Comparison of ENCODE assay signal across 12 mouse cellular contexts in genomic region chr4:109576933-109577332, GRCm38 (mm10). TPM values are rescaled to one million over a fixed set of nuclear protein-coding genes. Genes with fewer than 3 reads are reported as not detected.
DNase-seq lines count a peak whose midpoint lies in the region; ATAC-seq and TF ChIP-seq lines count a peak whose summit lies in the region.
"Had no signal": no experiment of that assay in that cellular context is flagged by ENCODE, and none has a peak within 500 bp of the region (broad histone marks: within the 10 kb centered on the region; RNA-seq: fewer than 3 reads in every experiment).

No protein-coding gene starts in this region.

- ATAC-seq in heart, embryonic 12.5 days (ENCODE audit: insufficient number of reproducible peaks, low FRiP score), result no peak
- no peak for ATAC-seq in midbrain, postnatal 0 days (ENCODE audit: low FRiP score)
- ATAC-seq in midbrain, embryonic 13.5 days, result no peak
- ATAC-seq in common myeloid progenitor, adult 5-6 weeks (replicated peaks; ENCODE audit: low read depth, poor library complexity, severe bottlenecking), result 0 out of 2 replicates have a peak, but pooled peaks have one; percentile 42

- peaks cover 3% of the 10 kb centered on the region; the same call in 1 of the 2 replicates for H3K27me3 ChIP-seq in heart, embryonic 12.5 days (replicated peaks)
- H3K27me3 ChIP-seq in midbrain, postnatal 0 days (ENCODE audit: insufficient read depth, low read length), result no peaks in the 10 kb centered on the region
- no peaks in the 10 kb centered on the region for H3K27me3 ChIP-seq in midbrain, embryonic 13.5 days
- H3K27me3 ChIP-seq: liver, embryonic 13.5 days; neural tube, embryonic 13.5 days had no signal

- H3K4me3 ChIP-seq in heart, embryonic 12.5 days, result no peak overlapping the region
- no peak overlapping the region for H3K4me3 ChIP-seq in midbrain, postnatal 0 days (ENCODE audit: low read depth, low read length)
- H3K4me3 ChIP-seq in midbrain, embryonic 13.5 days (replicated peaks), result no peak overlapping the region
- H3K4me3 ChIP-seq: liver, embryonic 13.5 days; neural tube, embryonic 13.5 days had no signal

- 66% methylated on average over 5 of the region's 5 CpGs for WGBS in heart, embryonic 12.5 days
- 82% methylated on average over 5 of the region's 5 CpGs for WGBS in midbrain, postnatal 0 days
- 80% methylated on average over 5 of the region's 5 CpGs for WGBS in midbrain, embryonic 13.5 days

- H3K4me1 ChIP-seq in heart, embryonic 12.5 days (replicated peaks), result no peaks in the 10 kb centered on the region
- no peaks in the 10 kb centered on the region for H3K4me1 ChIP-seq in midbrain, postnatal 0 days (ENCODE audit: insufficient read depth, low read length)
- no peaks in the 10 kb centered on the region for H3K4me1 ChIP-seq in midbrain, embryonic 13.5 days (replicated peaks)
- H3K4me1 ChIP-seq: liver, embryonic 13.5 days; neural tube, embryonic 13.5 days had no signal

- intact Hi-C loops in heart, postnatal 10 days (cut with DNase I), result loop anchor here (2.0 to 5.0 kb wide), 3 partner anchors 128 to 445 kb away; no protein-coding TSS in a partner anchor

- no peak overlapping the region for H3K4me2 ChIP-seq in heart, embryonic 12.5 days
- H3K4me2 ChIP-seq in midbrain, postnatal 0 days (ENCODE audit: low read depth, low read length, poor library complexity, severe bottlenecking), result no peak overlapping the region
- no peak overlapping the region for H3K4me2 ChIP-seq in midbrain, embryonic 13.5 days (replicated peaks)
- H3K4me2 ChIP-seq: liver, embryonic 13.5 days; neural tube, embryonic 13.5 days had no signal

- H3K27ac ChIP-seq in heart, embryonic 12.5 days (ENCODE audit: poor library complexity, severe bottlenecking), result no peak overlapping the region
- H3K27ac ChIP-seq in midbrain, postnatal 0 days (ENCODE audit: low read depth, low read length), result no peak overlapping the region
- no peak overlapping the region for H3K27ac ChIP-seq in midbrain, embryonic 13.5 days
- H3K27ac ChIP-seq: liver, embryonic 13.5 days; neural tube, embryonic 13.5 days had no signal

- H3K9ac ChIP-seq in heart, embryonic 12.5 days, result no peak overlapping the region
- H3K9ac ChIP-seq in midbrain, postnatal 0 days (replicated peaks; ENCODE audit: low read length, poor library complexity, severe bottlenecking), result no peak overlapping the region
- H3K9ac ChIP-seq in midbrain, embryonic 13.5 days (replicated peaks), result no peak overlapping the region
- H3K9ac ChIP-seq: liver, embryonic 13.5 days; neural tube, embryonic 13.5 days had no signal

- H3K9me3 ChIP-seq in heart, embryonic 12.5 days (replicated peaks), result no peaks in the 10 kb centered on the region
- no peaks in the 10 kb centered on the region for H3K9me3 ChIP-seq in midbrain, postnatal 0 days (ENCODE audit: low read length)
- H3K9me3 ChIP-seq in midbrain, embryonic 13.5 days, result no peaks in the 10 kb centered on the region
- H3K9me3 ChIP-seq: liver, embryonic 13.5 days; neural tube, embryonic 13.5 days had no signal

- TF ChIP-seq CTCF in midbrain, postnatal 0 days (IDR thresholded peaks at IDR 0.05), result peak; percentile 56

- H3K36me3 ChIP-seq in heart, embryonic 12.5 days, result no peaks in the 10 kb centered on the region
- H3K36me3 ChIP-seq in midbrain, postnatal 0 days (ENCODE audit: insufficient read depth, low read length), result no peaks in the 10 kb centered on the region
- H3K36me3 ChIP-seq in midbrain, embryonic 13.5 days, result no peaks in the 10 kb centered on the region
- H3K36me3 ChIP-seq: liver, embryonic 13.5 days; neural tube, embryonic 13.5 days had no signal

- DNase-seq in heart, postnatal 10 days, result peak; percentile 20 to 49
- peak; percentile 43 for DNase-seq in midbrain, postnatal 0 days (ENCODE audit: low spot score)
- no peak for DNase-seq in natural killer cell, adult 2 months (ENCODE audit: low spot score in 2 of 2)
- no peak for DNase-seq in thymus, postnatal 10 days (ENCODE audit: low spot score in 2 of 2)
- DNase-seq: liver, embryonic 13.5 days had no signal

RNA-seq across cellular contexts. Expression of gene 4930522H14Rik, which starts 45.8 kb away (rescaled TPM):
- total RNA-seq in heart, postnatal 10 days (2021), result not detected
- not detected in 2 replicates for polyA plus RNA-seq in heart, embryonic 12.5 days (2016; fragmentation: Nextera tagmentation; extraction: Ambion mirVana)
- not detected in 2 replicates for total RNA-seq in midbrain, postnatal 0 days (2014; rRNA removed)
- not detected in 2 replicates for polyA plus RNA-seq in midbrain, postnatal 0 days (2015; fragmentation: Nextera tagmentation; extraction: Ambion mirVana)
- polyA plus RNA-seq in midbrain, embryonic 13.5 days (2015; fragmentation: Nextera tagmentation; extraction: Ambion mirVana), result not detected in 2 replicates
- total RNA-seq in common myeloid progenitor, adult 5-6 weeks (2017), result not detected in 2 replicates
- total RNA-seq: adrenal gland, postnatal 4 days had no signal
- polyA plus RNA-seq: forebrain, embryonic 11.5 days; liver, embryonic 13.5 days; neural tube, embryonic 13.5 days; stomach, embryonic 14.5 days had no signal

Comparison
In these comparisons a context has a peak if more than half of its experiments do, and no peak if none do; other contexts are left out.
1. DNase-seq: peak in heart, postnatal 10 days (2 of 2) and midbrain, postnatal 0 days (single experiment); none in natural killer cell, adult 2 months (0 of 2) and thymus, postnatal 10 days (0 of 2).